Mouse (Mus musculus): ENCODE measurements around the gene Pde6b. TPM values are rescaled to one million over a fixed set of nuclear protein-coding genes. Genes with fewer than 3 reads are reported as not detected.

The Pde6b gene
- polyA plus RNA-seq, 1 experiment from 2014 or later, result 0.24 TPM

GRCm38 (mm10) chr5:108466647-108467046 is 78.5 kb downstream of the Pde6b start:
- peak overlapping the region; percentile 88 for H3K4me2 ChIP-seq
- peaks cover 28% of the 10 kb centered on the region for H3K36me3 ChIP-seq
- H3K27me3 ChIP-seq (replicated peaks), result no peaks in the 10 kb centered on the region
- H3K4me1 ChIP-seq, result peaks cover 88% of the 10 kb centered on the region
- no peak overlapping the region; the same call in 1 of the 2 replicates for H3K9ac ChIP-seq
- ATAC-seq, result no peak
- H3K27ac ChIP-seq, result peak overlapping the region; percentile 88
- H3K4me3 ChIP-seq, result no peak overlapping the region
- no peaks in the 10 kb centered on the region for H3K9me3 ChIP-seq (replicated peaks)
- 100% methylated on average over 1 of the region's 1 CpGs for WGBS (ENCODE audit: insufficient replicate concordance)

- no peak overlapping the region for H3K4me3 ChIP-seq
- no peak overlapping the region for H3K9ac ChIP-seq
- peaks cover 69% of the 10 kb centered on the region for H3K4me1 ChIP-seq
- H3K9me3 ChIP-seq (replicated peaks), result no peaks in the 10 kb centered on the region
- no peaks in the 10 kb centered on the region for H3K27me3 ChIP-seq (replicated peaks)
- 79% methylated on average over 7 of the region's 7 CpGs for WGBS (ENCODE audit: insufficient replicate concordance)
- no peak overlapping the region for H3K4me2 ChIP-seq
- H3K36me3 ChIP-seq, result peaks cover 58% of the 10 kb centered on the region
- no peak overlapping the region for H3K27ac ChIP-seq
- ATAC-seq, result no peak
Observed at GRCm38 (mm10) chr5:108469617-108470016, 81.4 kb downstream of the Pde6b start.

GRCm38 (mm10) chr5:108473737-108474136 is 85.5 kb downstream of the Pde6b start:
- no peaks in the 10 kb centered on the region for H3K9me3 ChIP-seq (replicated peaks)
- H3K4me3 ChIP-seq, result no peak overlapping the region
- WGBS (ENCODE audit: insufficient replicate concordance), result 90% methylated on average over 4 of the region's 4 CpGs
- H3K4me1 ChIP-seq, result peaks cover 28% of the 10 kb centered on the region
- peaks cover 85% of the 10 kb centered on the region for H3K36me3 ChIP-seq
- H3K4me2 ChIP-seq, result no peak overlapping the region
- H3K27me3 ChIP-seq (replicated peaks), result no peaks in the 10 kb centered on the region
- H3K27ac ChIP-seq, result no peak overlapping the region
- ATAC-seq, result no peak
- no peak overlapping the region for H3K9ac ChIP-seq

GRCm38 (mm10) chr5:108475977-108476376 is 87.8 kb downstream of the Pde6b start:
- Histone ChIP-seq H3K36me3 (peaks cover 84% of the 10 kb centered on the region), H3K27ac (no peak overlapping the region), H3K9ac (no peak overlapping the region), H3K4me3 (no peak overlapping the region), H3K9me3 (replicated peaks) (no peaks in the 10 kb centered on the region), H3K27me3 (replicated peaks) (no peaks in the 10 kb centered on the region), H3K4me2 (no peak overlapping the region), H3K4me1 (peaks cover 17% of the 10 kb centered on the region; the same call in 1 of the 2 replicates)
- WGBS (ENCODE audit: insufficient replicate concordance), result 86% methylated on average over 3 of the region's 3 CpGs
- no peak for ATAC-seq

Other genes with a start within 250 kb of the Pde6b start
- 39.6 and 39.7 TPM in 2 replicates for gene Dr1, start 119.5 kb upstream of the Pde6b start, polyA plus RNA-seq (2016; fragmentation: Nextera tagmentation; extraction: Ambion mirVana)
- 5.6 and 6.0 TPM in 2 replicates for gene Pigg, start 75.8 kb upstream of the Pde6b start, polyA plus RNA-seq (2016; fragmentation: Nextera tagmentation; extraction: Ambion mirVana)
- gene Gm42517, start 20.5 kb upstream of the Pde6b start, polyA plus RNA-seq (2016; fragmentation: Nextera tagmentation; extraction: Ambion mirVana), result 0.07 TPM in 1 of 2 replicates, not detected in the other
- 355 and 360 TPM in 2 replicates for gene Atp5k, start 46.1 kb downstream of the Pde6b start, polyA plus RNA-seq (2016; fragmentation: Nextera tagmentation; extraction: Ambion mirVana)
- gene Mfsd7a, start 60.5 kb downstream of the Pde6b start, polyA plus RNA-seq (2016; fragmentation: Nextera tagmentation; extraction: Ambion mirVana), result 0.15 TPM in 1 of 2 replicates, not detected in the other
- gene Pcgf3, start 72.8 kb downstream of the Pde6b start, polyA plus RNA-seq (2016; fragmentation: Nextera tagmentation; extraction: Ambion mirVana), result 12.6 and 14.8 TPM in 2 replicates
- 0.07 TPM in 1 of 2 replicates, not detected in the other for gene Cplx1, start 161.6 kb downstream of the Pde6b start, polyA plus RNA-seq (2016; fragmentation: Nextera tagmentation; extraction: Ambion mirVana)
- gene Gak, start 241.4 kb downstream of the Pde6b start, polyA plus RNA-seq (2016; fragmentation: Nextera tagmentation; extraction: Ambion mirVana), result 42.1 and 42.8 TPM in 2 replicates
- 16.1 and 17.8 TPM in 2 replicates for gene Tmem175, start 241.4 kb downstream of the Pde6b start, polyA plus RNA-seq (2016; fragmentation: Nextera tagmentation; extraction: Ambion mirVana)